Mouse (Mus musculus) frontal cortex, adult (tissue): ENCODE results near the gene Jag1.

Experiments used
- ATAC-seq: cut with Nextera tagmentation; 2 replicates; pipeline ENCODE4 v1.9.2; 2017; ENCODE audit warnings: mild to moderate bottlenecking, moderate library complexity, mixed read lengths; ENCODE audit not compliant: low TSS enrichment

Gene Jag1

GRCm38 (mm10) chr2:137099211-137099734 lies 17.2 kb downstream of the Jag1 start:
- ATAC-seq, result no peak

- no peak for ATAC-seq
Observed at GRCm38 (mm10) chr2:137098269-137099035, 18.0 kb downstream of the Jag1 start.

GRCm38 (mm10) chr2:137096981-137097460 lies 19.4 kb downstream of the Jag1 start:
- ATAC-seq, result no peak

GRCm38 (mm10) chr2:137094301-137094700 lies 22.1 kb downstream of the Jag1 start:
- ATAC-seq, result no peak

GRCm38 (mm10) chr2:137093298-137093630 lies 23.2 kb downstream of the Jag1 start:
- ATAC-seq, result no peak

GRCm38 (mm10) chr2:137092523-137093297 lies 23.7 kb downstream of the Jag1 start:
- no peak for ATAC-seq

- no peak for ATAC-seq
Observed at GRCm38 (mm10) chr2:137091766-137092522, 24.5 kb downstream of the Jag1 start.

- no peak for ATAC-seq
Observed at GRCm38 (mm10) chr2:137087705-137088104, 28.7 kb downstream of the Jag1 start.

GRCm38 (mm10) chr2:137086621-137087395 lies 29.6 kb downstream of the Jag1 start:
- ATAC-seq, result no peak

- no peak for ATAC-seq
Observed at GRCm38 (mm10) chr2:137085257-137085656, 31.2 kb downstream of the Jag1 start.

- ATAC-seq, result peak; percentile 86
Observed at GRCm38 (mm10) chr2:137082896-137083620, 33.4 kb downstream of the Jag1 start.

GRCm38 (mm10) chr2:137081001-137081400 lies 35.4 kb downstream of the Jag1 start:
- ATAC-seq, result no peak

GRCm38 (mm10) chr2:137080468-137080867 lies 36.0 kb downstream of the Jag1 start:
- ATAC-seq, result no peak

- no peak for ATAC-seq
Observed at GRCm38 (mm10) chr2:137079721-137080320, 36.6 kb downstream of the Jag1 start.

GRCm38 (mm10) chr2:137078771-137079170 lies 37.7 kb downstream of the Jag1 start:
- no peak for ATAC-seq

GRCm38 (mm10) chr2:137074313-137074620 lies 42.2 kb downstream of the Jag1 start:
- peak; percentile 42 for ATAC-seq

GRCm38 (mm10) chr2:137073473-137074312 lies 42.8 kb downstream of the Jag1 start:
- ATAC-seq, result peak; percentile 89

GRCm38 (mm10) chr2:137067479-137068110 lies 48.8 kb downstream of the Jag1 start:
- peak; percentile 81 for ATAC-seq

GRCm38 (mm10) chr2:137064513-137064912 lies 51.9 kb downstream of the Jag1 start:
- no peak for ATAC-seq
